Mouse (Mus musculus) cerebellum, postnatal 10 days (tissue): ENCODE data around the gene Sec14l2.
"Not testable (repeated sequence)": the region's sequence is repeated elsewhere in the genome, so short reads cannot be mapped to it uniquely, and the experiment has no call there.

Experiments
- DNase-seq, 2 experiments: peaks; one replicate each; pipeline ENCODE4 v3.0.0; 2021; ENCODE audit warnings: mixed read lengths in 2 of 2

Sec14l2 gene

DNA sequence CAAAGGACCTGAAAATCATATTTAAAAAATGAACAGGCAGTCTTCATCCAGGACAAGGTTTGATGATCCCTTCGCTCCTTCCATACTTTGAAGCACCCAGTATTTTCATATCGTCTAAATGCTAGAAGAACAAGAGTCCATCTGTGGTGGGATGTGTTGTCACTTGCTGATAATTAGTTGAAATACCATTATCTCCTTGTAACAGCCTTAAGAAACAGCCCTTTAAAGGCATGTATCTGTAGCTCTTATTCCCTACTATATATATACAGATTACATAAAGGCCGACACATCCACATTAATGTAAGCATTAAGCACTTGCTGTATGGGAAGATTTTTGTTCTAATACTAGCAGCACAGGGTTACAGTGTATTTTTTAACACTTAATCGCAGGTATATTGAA is 5.2 kb upstream of the Sec14l2 start:
- not testable (repeated sequence) for DNase-seq

GRCm38 (mm10) chr11:4127059-4127458 is 3.8 kb upstream of the Sec14l2 start:
- no peak for DNase-seq

GRCm38 (mm10) chr11:4123922-4124321 is 707 bp upstream of the Sec14l2 start:
- peak; percentile 48 to 53 for DNase-seq

- DNase-seq: no peak
These were observed 989 bp downstream of the Sec14l2 start for GRCm38 (mm10) chr11:4122226-4122625.

GRCm38 (mm10) chr11:4121691-4122090 is 1.5 kb downstream of the Sec14l2 start:
- no peak for DNase-seq

GRCm38 (mm10) chr11:4119635-4120034 is 3.6 kb downstream of the Sec14l2 start:
- DNase-seq: no peak

- DNase-seq: peak; percentile 86 to 88
These were observed 4.9 kb downstream of the Sec14l2 start for GRCm38 (mm10) chr11:4118081-4118921.

DNA sequence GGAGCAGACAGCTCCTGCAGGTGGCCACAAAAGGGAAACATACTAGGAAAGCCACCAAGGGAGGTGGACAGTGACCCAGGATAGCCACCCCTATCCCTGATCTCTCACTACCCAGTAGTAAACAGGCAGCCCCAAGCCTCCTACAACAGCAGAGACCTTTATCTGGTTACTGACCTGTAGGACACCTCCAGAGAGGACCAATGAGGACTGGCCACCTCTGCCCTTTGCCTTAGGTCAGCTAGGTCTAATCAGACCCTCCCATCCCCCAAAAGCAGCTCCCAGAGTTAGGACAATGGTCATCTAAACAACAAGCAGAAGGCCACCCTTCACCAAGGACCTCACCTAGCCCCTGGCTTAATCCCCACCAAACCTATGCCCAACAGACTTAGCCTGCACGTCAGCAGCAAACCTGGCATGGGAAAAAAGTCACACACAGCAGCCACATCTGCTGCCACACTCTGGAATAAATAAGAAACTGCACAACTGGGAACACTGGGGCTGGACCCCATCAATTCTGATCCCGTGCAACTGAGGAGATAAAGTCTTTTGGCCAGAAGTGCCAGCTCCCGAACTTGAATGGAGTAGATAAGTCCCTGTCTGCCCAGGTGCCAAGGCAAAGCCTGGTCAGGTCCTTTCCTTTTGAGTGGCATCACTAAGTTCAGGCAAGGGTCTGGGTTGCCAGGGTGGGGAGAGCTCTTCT is 5.7 kb downstream of the Sec14l2 start:
- no peak for DNase-seq

DNA sequence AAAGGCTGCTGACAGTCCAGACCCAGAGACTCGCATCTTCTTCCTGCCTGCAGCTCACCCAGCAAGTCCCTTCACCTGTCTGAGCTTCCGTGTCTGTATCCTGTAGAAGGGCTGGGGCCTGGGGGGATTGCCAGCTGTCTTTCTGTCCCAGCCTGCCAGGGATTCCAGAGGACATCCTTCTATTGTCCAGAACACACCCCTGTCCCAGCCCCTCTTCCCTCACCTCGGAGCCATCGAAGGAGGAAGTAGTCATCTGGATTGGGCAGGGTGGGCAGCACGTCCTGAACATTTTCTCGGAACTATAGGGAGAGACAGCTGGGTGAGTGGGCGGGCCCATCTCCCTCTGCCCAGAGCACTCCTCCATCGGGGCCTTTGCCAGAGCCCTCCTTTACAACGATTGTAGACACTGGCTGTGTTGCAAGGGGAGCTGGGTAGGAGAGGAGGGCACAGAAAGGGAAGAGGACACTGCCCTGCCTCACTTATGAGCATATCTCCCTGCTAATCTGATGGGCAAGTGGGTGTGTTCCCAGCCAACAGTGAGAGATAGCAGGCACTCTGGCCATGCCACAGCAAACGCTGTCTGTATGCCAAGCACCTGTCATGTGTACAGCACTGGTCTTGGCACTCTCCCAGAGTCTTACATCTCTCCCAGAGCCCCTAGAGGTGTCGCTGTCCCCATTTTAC is 6.6 kb downstream of the Sec14l2 start:
- peak; percentile 40 to 55 for DNase-seq

- no peak for DNase-seq
These were observed 7.8 kb downstream of the Sec14l2 start for GRCm38 (mm10) chr11:4115407-4115806.

DNA sequence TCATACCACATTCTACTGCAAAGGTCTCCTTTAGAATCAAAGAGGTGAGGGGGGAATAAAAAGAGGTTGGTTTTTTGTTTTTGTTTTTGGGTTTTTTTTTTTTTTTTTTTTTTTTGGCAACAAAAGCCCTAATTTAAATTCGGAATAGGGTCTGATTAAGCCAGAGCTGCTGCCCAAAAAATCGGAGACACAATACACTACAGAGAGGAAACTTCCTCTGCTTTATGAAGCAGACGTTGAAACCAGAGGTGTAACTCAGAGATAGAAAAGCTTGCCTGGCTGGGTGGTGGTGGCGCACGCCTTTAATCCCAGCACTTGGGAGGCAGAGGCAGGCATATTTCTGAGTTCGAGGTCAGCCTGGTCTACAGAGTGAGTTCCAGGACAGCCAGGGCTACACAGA is 8.7 kb downstream of the Sec14l2 start:
- not testable (repeated sequence) for DNase-seq

DNA sequence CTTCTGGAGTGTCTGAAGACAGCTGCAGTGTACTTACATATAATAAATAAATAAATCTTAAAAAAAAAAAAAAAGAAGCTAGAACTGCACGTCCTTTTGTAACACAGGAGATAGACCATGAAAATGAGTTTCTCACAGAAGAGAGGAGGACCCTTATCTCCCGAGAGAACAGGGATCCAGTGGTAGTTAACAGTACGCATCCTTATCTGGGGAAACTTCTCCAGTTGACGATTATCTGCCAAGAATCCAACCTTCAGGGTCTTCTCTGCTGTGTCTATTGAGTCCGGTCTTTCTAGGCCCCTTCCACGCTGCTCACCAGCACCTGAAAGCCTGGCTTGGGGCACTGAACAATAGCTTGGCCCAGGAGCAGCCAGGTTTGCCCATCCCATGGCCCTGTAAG is 9.2 kb downstream of the Sec14l2 start:
- DNase-seq: no peak

- DNase-seq: peak in 1 of 2 experiments; percentile 28
These were observed 9.7 kb downstream of the Sec14l2 start for GRCm38 (mm10) chr11:4113496-4113895.

DNA sequence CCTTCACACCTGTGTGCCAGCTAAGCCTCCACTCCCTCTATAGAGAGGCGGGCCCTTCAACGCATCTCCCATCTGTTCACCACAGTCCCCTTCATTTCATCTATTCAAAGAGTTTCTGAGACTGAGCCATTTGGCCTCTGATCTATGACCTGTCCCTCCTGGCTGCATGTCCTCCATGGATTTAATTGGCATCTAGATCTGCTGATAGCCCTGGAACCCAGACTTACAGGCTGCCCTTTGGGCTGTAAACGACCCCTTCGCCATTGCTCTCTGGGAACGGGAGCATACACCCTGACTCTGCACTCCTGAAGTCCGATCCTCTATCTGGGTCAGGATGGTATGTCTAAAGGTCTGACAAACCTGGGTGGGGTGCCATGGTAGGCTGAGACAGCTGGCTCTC is 10.4 kb downstream of the Sec14l2 start:
- no peak for DNase-seq

DNA sequence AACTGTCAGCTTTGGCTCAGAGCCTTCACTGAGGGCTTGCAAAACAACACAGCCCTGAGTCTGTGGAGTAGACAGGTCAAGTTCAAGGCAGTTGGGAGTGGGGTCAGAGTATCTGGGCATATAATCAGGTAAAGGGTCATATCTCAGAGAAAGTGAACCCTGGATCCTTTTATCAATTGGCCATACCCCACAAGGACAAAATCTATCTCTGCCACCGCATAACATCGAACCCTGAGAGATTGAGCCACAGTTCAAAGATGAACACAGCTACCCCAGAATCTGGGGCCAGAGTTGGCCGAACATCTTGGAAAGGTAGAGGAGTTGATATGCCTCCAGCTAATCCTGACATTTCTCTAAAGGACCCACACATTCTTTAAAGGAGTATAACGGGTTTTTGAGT is 11.2 kb downstream of the Sec14l2 start:
- DNase-seq: no peak

- no peak for DNase-seq
These were observed 14.5 kb downstream of the Sec14l2 start for GRCm38 (mm10) chr11:4108691-4109090.

DNA sequence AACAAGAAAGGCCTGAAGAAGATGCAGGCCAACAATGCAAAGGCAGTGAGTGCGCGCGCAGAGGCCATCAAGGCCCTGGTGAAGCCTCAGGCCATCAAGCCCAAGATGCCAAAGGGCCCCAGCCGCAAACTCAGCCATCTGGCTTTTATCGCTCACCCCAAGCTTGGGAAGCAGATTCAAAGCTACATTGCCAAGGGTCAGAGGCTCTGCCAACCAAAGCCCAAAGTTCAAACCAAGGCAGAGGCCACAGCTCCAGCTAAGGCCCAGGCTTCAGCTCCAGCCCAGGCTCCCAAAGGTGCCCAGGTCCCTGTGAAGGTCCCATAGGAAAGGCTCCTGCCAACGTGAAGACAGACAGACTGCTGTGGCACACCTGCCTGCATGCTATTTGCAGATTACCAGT is 15.3 kb downstream of the Sec14l2 start:
- not testable (repeated sequence) for DNase-seq

- DNase-seq: no peak
These were observed 17.8 kb downstream of the Sec14l2 start for GRCm38 (mm10) chr11:4105444-4105843.

- no peak for DNase-seq
These were observed 18.2 kb downstream of the Sec14l2 start for GRCm38 (mm10) chr11:4104989-4105388.

GRCm38 (mm10) chr11:4103522-4103921 is 19.7 kb downstream of the Sec14l2 start:
- DNase-seq: no peak

DNA sequence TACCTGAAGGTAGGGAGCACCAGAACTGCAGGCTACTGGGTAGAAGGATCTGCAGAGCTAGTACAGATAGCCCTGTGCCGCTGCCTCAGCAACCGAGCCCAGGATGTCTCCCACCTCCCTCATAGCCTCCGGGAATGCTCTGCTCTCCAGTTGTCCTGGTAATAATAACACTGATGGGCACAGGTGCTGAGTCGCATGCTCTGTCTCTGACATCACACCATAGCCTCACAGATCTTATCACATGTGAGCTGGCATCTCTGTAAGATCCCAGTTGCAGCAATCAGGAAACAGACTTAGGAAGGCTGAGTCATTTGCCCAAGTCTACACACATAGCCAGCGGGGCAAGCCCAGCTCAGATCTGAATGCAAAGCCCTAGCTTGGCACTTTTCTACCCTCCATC is 21.4 kb downstream of the Sec14l2 start:
- DNase-seq: no peak

GRCm38 (mm10) chr11:4099447-4099846 is 23.8 kb downstream of the Sec14l2 start:
- no peak for DNase-seq

GRCm38 (mm10) chr11:4098816-4099215 is 24.4 kb downstream of the Sec14l2 start:
- no peak for DNase-seq

- peak in 1 of 2 experiments; percentile 30 for DNase-seq
These were observed 25.1 kb downstream of the Sec14l2 start for GRCm38 (mm10) chr11:4098120-4098519.
